Mouse (Mus musculus): ENCODE data around the gene Ascc1.

GRCm38 (mm10) chr10:59981792-59982191 lies 20.8 kb upstream of the Ascc1 start:
- no peak for TF ChIP-seq EP300 (IDR thresholded peaks at IDR 0.05; ENCODE audit: insufficient read depth, low read depth, low read length)
- no peak for TF ChIP-seq CTCF (IDR thresholded peaks at IDR 0.05; ENCODE audit: low read depth, low read length)
